Mouse (Mus musculus): Measurements from ENCODE around the gene Gm867.

Gene Gm867

DNA sequence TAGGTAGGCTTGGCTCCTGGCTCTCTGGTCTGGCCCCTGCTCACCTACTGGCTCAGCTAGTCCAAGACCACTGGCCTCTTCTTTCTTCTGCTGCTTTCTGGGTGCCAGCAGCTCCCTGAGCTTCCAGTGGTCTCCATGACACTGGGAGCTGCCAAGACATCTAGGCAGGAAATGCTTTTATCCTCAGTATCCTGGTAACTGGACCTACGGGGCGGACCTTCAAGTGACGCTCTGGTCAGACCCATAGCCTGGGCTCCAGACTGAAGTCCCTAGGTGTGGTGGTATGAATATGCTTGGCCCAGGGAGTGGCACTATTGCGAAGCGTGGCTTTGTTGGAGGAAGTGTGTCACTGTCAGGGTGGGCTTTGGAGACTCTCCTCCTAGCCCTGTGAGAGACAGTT, at the start of gene Gm867:
TSS of gene Gm867 (minus strand) at position 153 of the 400 bp plus-strand sequence.
- CTCF ChIA-PET = no interaction called here

DNA sequence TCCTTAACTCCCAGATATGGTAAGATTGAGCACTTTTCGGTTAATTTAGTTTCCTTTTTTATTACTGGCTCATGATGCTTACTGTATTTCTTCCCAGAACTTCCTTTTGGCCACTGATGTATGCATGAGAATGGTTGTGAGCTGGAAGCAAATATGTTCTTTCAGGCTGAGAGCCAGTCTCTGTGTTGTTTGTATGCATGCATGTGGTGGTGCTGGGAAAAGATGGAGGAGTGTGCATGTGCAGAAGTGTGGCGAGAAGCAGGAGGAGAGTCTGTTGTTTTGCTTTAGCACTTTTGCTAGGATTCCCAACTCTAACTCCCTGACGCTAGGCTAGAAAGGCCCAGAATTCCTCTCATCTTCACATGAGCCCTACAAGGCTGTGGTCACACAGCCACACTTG, 39.0 kb upstream of the Gm867 start:
- CTCF ChIA-PET = no interaction called here

DNA sequence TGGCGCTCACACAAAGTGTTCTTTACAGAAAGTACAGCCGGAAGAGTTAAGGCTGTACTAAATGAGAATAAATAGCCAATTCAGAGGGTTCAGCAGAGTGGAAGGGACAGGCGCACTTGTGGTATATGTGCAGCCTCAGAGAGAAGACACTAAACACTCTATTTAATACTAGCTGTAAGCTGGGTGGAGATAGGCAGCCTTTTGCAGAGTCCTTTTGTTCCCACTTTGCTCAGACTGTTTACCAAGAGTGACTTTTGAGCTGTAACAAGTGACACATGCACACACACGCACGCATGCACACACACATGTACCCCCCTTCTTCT, 38.3 kb upstream of the Gm867 start:
- CTCF ChIA-PET = no interaction called here

DNA sequence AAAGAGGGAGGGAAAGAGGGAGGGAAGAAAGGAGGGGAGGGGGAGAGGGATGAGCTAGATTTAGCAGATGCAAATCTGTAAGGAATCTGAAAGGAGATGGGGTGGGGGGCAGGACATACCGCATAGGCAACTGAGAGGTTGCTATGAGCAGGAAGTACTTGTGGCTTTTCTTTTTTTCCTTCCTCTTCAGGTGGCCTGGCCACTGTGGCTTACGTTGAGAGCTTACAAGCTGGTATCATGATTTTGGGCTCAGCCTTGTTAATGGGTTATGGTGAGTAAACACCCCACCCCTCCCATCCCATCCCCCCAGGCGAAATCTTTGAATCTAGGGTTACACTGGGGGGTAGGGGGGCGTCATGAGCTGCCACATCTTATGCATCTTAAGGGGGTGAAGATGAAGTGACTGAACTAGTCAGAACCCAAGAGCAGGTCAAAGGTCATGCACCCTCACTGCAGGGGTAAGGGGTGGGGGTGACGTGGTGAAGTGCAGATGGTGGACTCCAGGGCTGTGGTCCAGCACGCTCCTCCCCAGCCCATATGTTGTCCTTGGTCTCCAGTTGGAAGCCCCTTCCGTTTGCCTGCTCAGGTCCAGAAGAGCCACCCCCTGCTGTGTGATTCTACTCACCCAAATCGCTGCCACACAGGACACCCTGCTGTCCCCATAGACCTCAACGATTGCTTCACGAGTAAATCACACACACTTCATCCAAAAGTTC, 37.8 kb upstream of the Gm867 start:
- CTCF ChIA-PET = no interaction called here

DNA sequence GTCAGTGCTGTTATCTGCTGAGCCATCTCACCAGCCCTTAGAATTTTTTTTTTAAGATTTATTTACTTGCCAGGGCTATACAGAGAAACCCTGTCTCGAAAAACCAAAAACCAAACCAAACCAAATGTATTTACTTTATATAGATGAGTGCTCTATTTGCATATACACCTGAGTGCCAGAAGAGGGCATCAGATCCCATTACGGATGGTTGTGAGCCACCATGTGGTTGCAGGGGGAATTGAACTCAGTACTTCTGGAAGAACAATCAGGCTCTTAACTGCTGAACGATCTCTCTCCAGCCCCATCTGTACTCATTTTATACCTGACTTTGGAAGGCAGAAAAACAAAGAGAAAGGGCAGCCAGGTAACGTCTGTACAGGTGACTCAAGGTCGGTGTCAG, 34.7 kb upstream of the Gm867 start:
- CTCF ChIA-PET = interaction anchor here (0.6 kb wide), 2 partner anchors 24 to 50 kb away, joined by 3 to 5 read pairs; no protein-coding TSS in a partner anchor

- CTCF ChIA-PET = no interaction called here
Observed at GRCm38 (mm10) chr10:75973846-75974245, 33.4 kb upstream of the Gm867 start.

- CTCF ChIA-PET = no interaction called here
Observed at GRCm38 (mm10) chr10:75954381-75954811, 13.9 kb upstream of the Gm867 start, which contains the start of gene Gm5134. Gm5134 (plus strand) TSS chr10:75954514.

- CTCF ChIA-PET = interaction anchor here (0.6 to 2.5 kb wide), 13 partner anchors 16 to 888 kb away, joined by 3 to 10 read pairs (median 4); partner anchors contain the start of genes Mmp11 and Smarcb1
Observed at GRCm38 (mm10) chr10:75951424-75952050, 11.1 kb upstream of the Gm867 start.

- CTCF ChIA-PET = interaction anchor here (0.6 to 2.5 kb wide), 10 partner anchors 19 to 888 kb away, joined by 3 to 11 read pairs (median 5); partner anchors contain the start of gene Smarcb1
Observed at GRCm38 (mm10) chr10:75950791-75951210, 10.3 kb upstream of the Gm867 start.

DNA sequence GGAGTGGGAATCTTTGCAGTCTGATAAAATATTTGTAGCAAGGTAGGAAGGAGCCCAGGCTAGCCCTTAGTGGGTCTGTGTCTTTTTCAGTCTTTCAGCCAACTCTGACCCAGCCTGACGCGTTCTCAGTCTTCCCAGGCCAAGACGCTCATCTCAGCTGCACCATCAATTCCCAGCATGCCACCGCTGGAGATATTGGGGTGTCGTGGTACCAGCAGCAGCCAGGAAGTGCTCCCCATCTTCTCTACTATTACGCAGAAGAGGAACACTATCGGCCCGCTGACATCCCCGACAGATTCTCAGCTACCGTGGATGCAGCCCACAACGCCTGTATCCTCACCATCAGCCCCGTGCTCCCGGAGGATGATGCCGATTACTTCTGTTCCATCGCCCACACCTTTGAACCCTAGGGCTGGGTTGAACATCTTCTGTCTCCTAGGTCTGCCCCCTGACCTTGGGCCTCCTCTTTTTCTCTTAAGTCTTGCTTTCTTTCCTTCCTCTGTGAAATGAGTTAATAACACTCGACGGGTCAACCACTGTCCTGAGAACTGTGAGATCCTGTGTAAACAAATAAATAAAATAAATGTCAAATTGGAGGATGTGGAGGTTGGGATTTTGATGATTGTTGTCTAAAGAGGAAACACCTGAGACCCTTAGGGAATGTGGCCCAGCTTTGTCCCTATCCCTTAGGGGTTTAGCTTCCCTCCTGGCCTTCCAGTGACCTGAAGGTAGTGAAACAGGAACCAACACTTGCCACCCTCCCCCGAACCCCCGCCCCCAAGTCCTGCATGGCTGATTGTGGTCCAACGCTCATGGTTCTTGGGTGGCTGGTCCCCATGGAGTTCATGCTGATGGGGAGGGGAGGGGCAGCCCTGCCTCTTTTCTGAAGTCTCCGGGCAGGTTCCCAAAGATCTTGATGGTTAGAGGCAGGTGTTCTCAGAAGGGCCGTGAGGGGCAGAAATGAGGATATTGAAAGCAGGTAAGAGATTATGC, 8.9 kb upstream of the Gm867 start:
- CTCF ChIA-PET = interaction anchor here (2.5 kb wide), 1 partner anchor 67 kb away, joined by 9 read pairs; no protein-coding TSS in a partner anchor

- CTCF ChIA-PET = interaction anchor here (0.5 kb wide), 1 partner anchor 12 kb away, joined by 11 read pairs; no protein-coding TSS in a partner anchor
Observed at GRCm38 (mm10) chr10:75948079-75948478, 7.6 kb upstream of the Gm867 start.

- CTCF ChIA-PET = no interaction called here
Observed at GRCm38 (mm10) chr10:75945896-75946295, 5.4 kb upstream of the Gm867 start.

GRCm38 (mm10) chr10:75945213-75945612, 4.7 kb upstream of the Gm867 start:
- CTCF ChIA-PET = no interaction called here

GRCm38 (mm10) chr10:75944066-75944772, 3.7 kb upstream of the Gm867 start:
- CTCF ChIA-PET = no interaction called here

DNA sequence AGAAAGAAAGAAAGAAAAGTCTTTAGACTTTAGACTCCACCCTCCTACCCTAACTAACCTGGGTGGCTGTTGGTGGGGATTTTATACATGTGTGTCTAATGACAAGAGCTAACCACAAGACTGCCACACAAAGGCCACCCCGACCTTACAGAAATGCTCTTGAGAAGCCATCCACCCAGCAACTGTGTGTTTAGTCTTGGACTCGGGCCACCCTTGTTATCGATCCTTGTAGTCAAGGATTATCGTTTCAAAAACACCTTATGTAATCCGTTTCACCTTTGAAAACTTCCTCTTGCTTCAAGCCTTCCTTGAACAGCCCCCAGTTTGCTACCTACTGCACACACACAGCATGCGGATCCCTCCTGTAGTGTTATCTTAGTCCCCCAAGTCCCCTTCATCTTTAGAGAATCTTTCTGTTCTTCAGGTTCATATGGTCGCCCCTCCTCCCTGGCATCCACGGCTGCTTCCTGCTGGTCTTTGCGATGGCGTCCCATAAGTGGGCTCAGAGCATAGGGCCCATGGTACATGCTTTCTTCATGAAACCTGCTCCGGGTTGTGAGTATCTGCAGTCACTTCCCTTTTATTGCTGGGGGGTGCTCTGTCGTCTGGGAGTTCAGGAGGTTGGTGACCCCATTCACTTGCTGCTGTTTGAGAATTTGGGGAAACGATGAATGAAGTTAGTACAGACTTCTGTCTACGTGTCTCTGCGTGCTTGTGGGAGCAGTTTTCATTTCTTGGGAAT, 2.4 kb upstream of the Gm867 start, which contains the start of gene Vpreb3:
TSS of gene Vpreb3 (plus strand) at position 322 of the 742 bp plus-strand sequence.
- CTCF ChIA-PET = interaction anchor here (0.7 kb wide), 1 partner anchor 10 kb away, joined by 3 read pairs; no protein-coding TSS in a partner anchor

DNA sequence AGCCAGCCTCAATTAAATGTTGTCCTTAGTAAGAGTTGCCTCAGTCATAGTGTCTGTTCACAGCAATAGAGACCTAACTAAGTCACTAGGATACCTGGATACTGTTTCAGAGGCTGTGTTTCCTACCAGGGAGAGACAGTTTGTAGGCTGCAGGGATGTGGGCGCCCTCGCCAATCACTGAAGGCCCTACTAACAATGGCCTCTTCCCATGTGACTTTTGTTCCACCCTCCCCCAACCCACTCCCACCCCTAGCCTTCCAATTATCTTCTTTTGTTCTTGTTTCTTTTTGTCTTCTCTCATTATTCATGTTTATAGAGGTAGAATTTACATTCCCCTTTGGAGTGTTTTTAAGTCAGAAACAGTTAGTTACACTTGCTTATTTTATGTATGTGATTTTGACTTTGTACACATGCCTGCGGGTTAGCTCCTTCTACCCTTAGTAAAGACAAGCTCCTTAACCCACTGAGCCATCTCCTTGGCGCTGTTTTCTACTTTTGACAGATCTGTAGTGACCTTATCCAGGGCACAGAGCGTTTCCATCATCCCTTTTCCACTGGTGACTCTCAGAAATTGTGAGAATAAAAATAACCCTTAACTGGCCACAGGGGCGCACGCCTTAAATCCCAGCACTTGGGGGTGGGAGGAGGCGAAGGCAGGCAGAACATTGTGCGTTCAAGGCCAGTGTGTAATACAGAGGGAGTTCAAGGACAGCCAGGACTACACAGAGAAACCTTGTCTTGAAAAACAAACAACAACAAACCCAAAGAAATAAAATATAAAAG, 761 bp upstream of the Gm867 start:
- CTCF ChIA-PET = no interaction called here

DNA sequence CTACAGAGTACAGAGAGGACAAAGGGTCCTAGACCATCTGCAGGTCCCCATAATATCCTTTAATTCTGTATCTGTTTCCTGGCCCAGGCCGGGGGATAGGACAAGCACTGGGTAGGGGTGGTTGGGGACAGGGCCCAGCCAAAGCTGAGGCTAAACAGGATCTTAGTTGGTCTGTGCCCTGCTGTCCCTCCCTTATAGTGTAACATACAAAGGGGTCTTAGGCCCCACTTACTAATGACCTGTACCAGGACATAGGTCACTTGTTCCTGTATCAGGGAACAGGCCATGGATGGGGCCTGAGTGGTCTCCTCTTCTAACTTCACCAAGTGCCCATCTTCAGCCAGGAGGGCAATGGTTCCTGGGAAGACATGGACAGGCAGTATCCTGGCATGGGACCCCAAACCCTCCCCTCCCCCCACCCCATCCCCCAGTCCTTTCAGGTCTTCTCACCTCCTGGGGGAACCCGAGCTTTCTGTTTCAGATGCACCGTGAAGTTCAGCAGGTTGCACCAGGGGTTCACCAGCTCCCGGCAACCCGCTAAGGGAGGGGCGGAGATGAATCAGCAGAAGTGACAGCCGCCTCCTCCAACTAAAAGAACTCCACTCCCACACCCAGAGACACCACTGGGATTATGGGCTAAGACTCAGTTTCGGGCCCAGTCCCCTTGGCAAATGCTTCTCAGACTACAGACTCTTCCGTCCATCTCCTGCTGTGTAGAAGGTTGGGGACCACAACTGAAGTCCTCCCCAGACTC, 814 bp downstream of the Gm867 start:
- CTCF ChIA-PET = no interaction called here

DNA sequence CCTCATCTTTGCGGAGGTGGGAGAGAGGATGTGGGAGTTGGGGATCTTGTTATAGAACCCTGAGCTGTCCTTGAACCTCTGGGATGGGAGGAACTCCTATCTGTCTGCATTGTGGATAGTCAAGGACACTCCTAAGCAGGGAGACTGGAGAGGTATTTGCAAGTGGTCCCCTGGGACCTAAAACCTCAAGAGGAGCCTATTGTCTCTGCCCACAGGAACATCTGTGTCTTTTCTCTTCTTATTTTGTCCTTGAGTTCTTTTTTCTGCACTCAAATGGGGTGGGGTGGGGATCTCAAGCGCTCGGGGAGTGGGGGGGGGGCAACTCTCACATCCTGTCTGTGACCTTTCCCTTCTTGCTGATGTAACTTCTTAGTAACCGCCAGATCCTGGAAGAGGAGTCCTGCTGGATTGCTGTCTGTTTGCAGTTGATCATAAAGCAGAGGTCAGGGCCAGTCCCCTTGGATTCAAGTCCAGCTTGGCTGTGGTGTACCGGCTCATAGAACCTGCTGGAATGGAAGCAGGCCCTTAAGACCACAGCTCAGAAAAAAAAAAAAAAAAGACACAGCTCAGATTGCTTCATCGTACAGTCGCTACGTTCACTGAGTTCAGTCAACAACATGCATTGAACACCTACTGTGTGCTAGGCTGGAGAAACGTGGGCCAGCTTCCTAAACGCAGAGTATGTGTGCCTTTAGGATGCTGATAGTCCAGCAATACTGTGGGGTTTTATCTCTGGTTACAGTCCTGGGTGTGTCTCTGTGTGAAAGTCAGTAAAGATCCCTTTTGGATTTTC, 2.4 kb downstream of the Gm867 start:
- CTCF ChIA-PET = interaction anchor here (0.7 kb wide), 1 partner anchor 176 kb away, joined by 4 read pairs; no protein-coding TSS in a partner anchor
